Mouse (Mus musculus) brain, adult 10 weeks (tissue): ENCODE results near the gene Piwil1. TPM values are rescaled to one million over a fixed set of nuclear protein-coding genes. Genes with fewer than 3 reads are reported as not detected.

Source experiments
- polyA plus RNA-seq: library from polyadenylated mRNA; stranded (reverse); fragments of 350-450 nt; fragmentation: Illumina TruSeq; extraction: RNeasy Lipid Tissue Mini Kit (QIAGEN cat#74804); gene quantifications from one replicate; pipeline ENCODE4 v1.2.3, GENCODE M21; 2015; ENCODE audit warnings: low read depth, low replicate concordance

Gene Piwil1
- polyA plus RNA-seq = 0.15 TPM

DNA sequence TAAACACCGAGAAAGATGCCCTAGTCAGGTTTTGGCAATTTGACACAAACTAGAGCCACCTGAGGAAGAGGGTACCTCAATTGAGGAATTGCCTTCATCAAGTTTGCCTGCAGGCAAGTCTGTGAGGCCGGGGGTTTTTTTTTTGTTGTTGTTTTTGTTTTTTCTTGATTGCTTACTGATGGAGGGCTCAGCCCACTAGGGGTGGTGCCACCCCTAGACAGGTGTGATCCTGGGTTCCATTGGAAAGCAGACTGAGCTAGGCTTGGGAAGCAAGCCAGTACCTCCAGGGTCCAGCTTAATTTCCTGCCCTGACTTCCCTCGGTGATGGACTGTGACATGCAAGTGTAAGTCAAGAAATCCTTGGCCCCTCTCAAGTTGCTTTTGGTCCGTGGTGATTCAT is at the start of gene Piwil1:
Gene Piwil1, plus strand, starts transcription at position 301 of the 400 bp plus-strand sequence.

Other genes with a start within 250 kb of the Piwil1 start
- 2.1 TPM for gene Fzd10, start 101.7 kb upstream of the Piwil1 start, polyA plus RNA-seq